Mouse (Mus musculus): ENCODE measurements at regions not wholly inside any gene's neighbourhood (a gene's known extent, or its start where the extent isn't known, plus 50 kb on each side); places are given as distances from the start of the nearest gene placed in this dataset.

- no peak overlapping the region for H3K9ac ChIP-seq (ENCODE audit: low read length)
- no peaks in the 10 kb centered on the region for H3K36me3 ChIP-seq (ENCODE audit: control insufficient read depth, insufficient read depth, low read length)
- no peak overlapping the region for H3K4me2 ChIP-seq
- H3K4me3 ChIP-seq (ENCODE audit: low read depth, low read length): no peak overlapping the region
- no peaks in the 10 kb centered on the region for H3K27me3 ChIP-seq (ENCODE audit: control insufficient read depth, insufficient read depth, low read length)
- DNase-seq (ENCODE audit: low spot score, missing footprints): no peak
- H3K27ac ChIP-seq (ENCODE audit: low read depth, low read length): no peak overlapping the region
- H3K9me3 ChIP-seq (ENCODE audit: control insufficient read depth, low read length): no peaks in the 10 kb centered on the region
- no peaks in the 10 kb centered on the region for H3K4me1 ChIP-seq (ENCODE audit: control insufficient read depth, insufficient read depth, low read length)
- WGBS: 91% methylated on average over 6 of the region's 6 CpGs
- ATAC-seq (ENCODE audit: low FRiP score): no peak
These were observed 56.9 kb upstream of the Serp2 start for GRCm38 (mm10) chr14:76613604-76614003.

GRCm38 (mm10) chr14:76610429-76611378, 54.0 kb upstream of the Serp2 start:
- DNase-seq (ENCODE audit: low spot score, missing footprints) (no peak), ATAC-seq (ENCODE audit: low FRiP score) (no peak)
- Histone ChIP-seq H3K4me2 (no peak overlapping the region), H3K27me3 (ENCODE audit: control insufficient read depth, insufficient read depth, low read length) (no peaks in the 10 kb centered on the region), H3K36me3 (ENCODE audit: control insufficient read depth, insufficient read depth, low read length) (no peaks in the 10 kb centered on the region), H3K9me3 (ENCODE audit: control insufficient read depth, low read length) (no peaks in the 10 kb centered on the region), H3K4me3 (ENCODE audit: low read depth, low read length) (no peak overlapping the region), H3K9ac (ENCODE audit: low read length) (no peak overlapping the region), H3K4me1 (ENCODE audit: control insufficient read depth, insufficient read depth, low read length) (no peaks in the 10 kb centered on the region), H3K27ac (ENCODE audit: low read depth, low read length) (no peak overlapping the region)
- 57% methylated on average over 11 of the region's 11 CpGs for WGBS

Data from midbrain, embryonic 11.5 days (tissue).